Mouse (Mus musculus) intestine, postnatal 0 days (tissue): ENCODE data around the gene Smu1. TPM values are rescaled to one million over a fixed set of nuclear protein-coding genes. Genes with fewer than 3 reads are reported as not detected.

Source experiments
- ATAC-seq: fragments of 200-750 bp; cut with Nextera tagmentation; 2 replicates; pipeline ENCODE4 v1.8.0; 2017; ENCODE audit warnings: mild to moderate bottlenecking, moderate TSS enrichment, moderate library complexity
- H3K27ac ChIP-seq: fragments of 300-500 bp; sonication (generic); 2 replicates; pipeline ENCODE4 v1.5.1; 2014; ENCODE audit warnings: mild to moderate bottlenecking, low read depth, low read length, moderate library complexity
- H3K27me3 ChIP-seq: fragments of 300-500 bp; sonication (generic); replicated peaks from 2 replicates; pipeline ENCODE4 v1.6.1; 2014; ENCODE audit warnings: low read length, mixed read lengths; ENCODE audit not compliant: control insufficient read depth, insufficient read depth
- H3K36me3 ChIP-seq: fragments of 300-500 bp; sonication (generic); 2 replicates; pipeline ENCODE4 v1.6.1; 2014; ENCODE audit warnings: mild to moderate bottlenecking, moderate library complexity; ENCODE audit not compliant: control insufficient read depth, insufficient read depth
- H3K4me1 ChIP-seq: fragments of 300-500 bp; sonication (generic); replicated peaks from 2 replicates; pipeline ENCODE4 v1.6.1; 2014; ENCODE audit warnings: antibody characterized with exemption, low read length, mixed read lengths; ENCODE audit not compliant: control insufficient read depth, insufficient read depth
- H3K4me2 ChIP-seq: fragments of 300-500 bp; sonication (generic); replicated peaks from 2 replicates; pipeline ENCODE4 v1.6.1; 2014; ENCODE audit warnings: low read depth, mild to moderate bottlenecking, moderate library complexity
- H3K4me3 ChIP-seq: fragments of 300-500 bp; sonication (generic); 2 replicates; pipeline ENCODE4 v1.5.1; 2014; ENCODE audit warnings: low read depth, low read length
- H3K9ac ChIP-seq: fragments of 300-500 bp; sonication (generic); 2 replicates; pipeline ENCODE4 v1.6.1; 2014; ENCODE audit warnings: mild to moderate bottlenecking, low read depth, low read length
- H3K9me3 ChIP-seq: fragments of 300-500 bp; sonication (generic); 2 replicates; pipeline ENCODE4 v1.6.1; 2016; ENCODE audit warnings: mixed run types; ENCODE audit not compliant: control insufficient read depth
- CTCF ChIP-seq: sonication (generic); IDR thresholded peaks from 2 replicates; pipeline ENCODE4 v1.5.1; 2016; ENCODE audit warnings: low read depth, mild to moderate bottlenecking, control low read depth, antibody characterized with exemption, moderate library complexity
- WGBS: fragments of 180-500 bp; shearing (Covaris S2); extraction: QIAGEN DNeasy Blood & Tissue Kit; methylation state at CpG from one replicate; pipeline ENCODE4 v1.1.7; 2014; 5-methylcytosine and 5-hydroxymethylcytosine counted together
- microRNA counts: library from miRNA; unstranded; fragments of <30 nt; microRNA quantifications from one replicate; lab custom pipeline; 2016
- microRNA-seq: library from miRNA; unstranded; fragments of <30 nt; microRNA quantifications from one replicate; pipeline ENCODE4, GENCODE M21; 2016
- polyA plus RNA-seq: library from polyadenylated mRNA; unstranded; fragments of >200 nt; fragmentation: Nextera tagmentation; extraction: Ambion mirVana; gene quantifications from 2 replicates; pipeline ENCODE4 v1.2.1, GENCODE M21; 2015

Gene Smu1
- polyA plus RNA-seq, 1 experiment from 2014 or later = 72.1 TPM

DNA sequence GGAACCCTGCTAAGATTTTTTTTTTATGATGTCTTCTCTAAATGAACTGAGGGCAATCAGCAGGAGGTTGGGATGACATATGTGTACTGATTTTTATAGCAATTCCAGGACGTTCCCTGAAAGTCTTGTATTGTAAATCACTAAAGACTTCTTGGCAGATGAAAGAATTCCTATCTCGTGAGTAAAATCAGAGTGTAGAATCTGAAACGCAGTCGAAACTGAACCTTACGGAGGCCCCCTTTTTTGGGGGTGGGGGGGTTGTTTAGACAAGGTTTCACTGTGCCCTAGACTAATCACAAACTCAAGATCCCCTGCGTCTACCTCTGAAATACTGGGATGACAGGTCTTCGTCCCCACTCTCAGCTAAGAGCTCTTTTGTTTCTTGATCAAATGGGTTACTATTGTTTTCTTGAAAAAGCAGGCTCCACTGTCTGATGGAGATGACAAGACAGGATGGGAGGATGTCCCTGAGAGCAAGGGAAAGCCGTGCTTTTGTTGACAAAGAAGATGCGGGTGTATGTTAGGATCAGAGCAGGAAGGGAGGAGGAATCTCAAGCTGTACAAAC is 53.9 kb downstream of the Smu1 start:
- peak overlapping the region; percentile 65 for H3K4me2 ChIP-seq
- H3K27ac ChIP-seq = peak overlapping the region; percentile 94
- peaks cover 12% of the 10 kb centered on the region for H3K4me1 ChIP-seq
- ATAC-seq = no peak
- H3K36me3 ChIP-seq = no peaks in the 10 kb centered on the region
- TF ChIP-seq CTCF = no peak
- peak overlapping the region; percentile 52 for H3K4me3 ChIP-seq
- no peaks in the 10 kb centered on the region for H3K9me3 ChIP-seq
- peak overlapping the region; percentile 41 for H3K9ac ChIP-seq
- 10% methylated on average over 9 of the region's 9 CpGs for WGBS
- H3K27me3 ChIP-seq = no peaks in the 10 kb centered on the region

DNA sequence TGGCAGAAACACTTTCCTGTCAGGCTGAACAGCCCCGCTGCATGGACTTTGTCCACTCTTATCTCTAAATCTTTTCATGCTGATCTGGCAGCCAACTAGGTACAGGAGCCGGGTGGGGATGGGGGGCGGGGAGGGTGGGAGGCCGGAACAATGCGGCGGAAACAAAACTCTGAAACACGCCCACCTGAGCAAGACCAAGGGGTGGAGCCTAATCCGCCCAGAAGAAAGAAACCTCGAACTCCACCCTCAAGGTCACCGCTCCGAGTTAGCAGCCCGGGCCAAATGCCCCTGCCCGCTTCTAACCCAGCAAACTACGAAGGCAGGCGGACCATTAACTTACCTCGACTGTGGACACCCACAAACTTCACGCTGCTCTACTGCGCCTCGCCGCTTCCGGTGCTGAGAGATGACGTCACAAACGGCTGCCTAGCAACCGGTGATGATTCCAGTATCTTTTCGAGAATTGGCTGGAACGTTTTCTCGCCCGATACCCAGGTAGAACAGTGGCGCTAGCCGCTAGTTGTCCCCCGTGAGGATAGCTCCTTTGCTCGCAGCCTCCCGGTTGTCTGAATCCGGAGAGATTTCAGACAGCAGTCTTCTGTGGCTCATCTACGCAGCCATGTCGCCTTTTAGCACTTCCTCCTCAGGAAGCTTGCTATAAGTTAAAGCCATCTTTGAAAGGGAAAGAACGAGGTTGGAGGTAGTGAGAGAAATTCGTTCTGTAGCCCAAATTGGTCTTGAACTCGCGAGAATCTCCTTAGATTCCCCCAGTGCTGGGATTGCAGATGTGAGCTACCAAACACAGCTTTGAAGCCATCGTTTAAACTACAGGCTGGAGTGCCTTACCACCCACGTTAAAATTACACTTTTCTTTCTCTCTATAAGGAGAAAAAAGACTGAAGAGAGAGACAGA is 54.7 kb downstream of the Smu1 start, which contains the start of gene Aptx:
Aptx (minus strand) TSS at position 398 of the 913 bp plus-strand sequence.
- under 1% methylated on average over 42 of the region's 42 CpGs for WGBS
- Histone ChIP-seq H3K9ac (peak within 1 kb of the TSS; percentile 41), H3K9me3 (no peaks in the 10 kb centered on the region), H3K4me2 (peak within 1 kb of the TSS; percentile 65), H3K27ac (peak within 1 kb of the TSS; percentile 94), H3K36me3 (no peaks in the 10 kb centered on the region), H3K4me3 (peak within 1 kb of the TSS; percentile 52), H3K27me3 (no peaks in the 10 kb centered on the region), H3K4me1 (peaks cover 12% of the 10 kb centered on the region)
- ATAC-seq = peak; percentile 88
- peak; percentile 47 for TF ChIP-seq CTCF

DNA sequence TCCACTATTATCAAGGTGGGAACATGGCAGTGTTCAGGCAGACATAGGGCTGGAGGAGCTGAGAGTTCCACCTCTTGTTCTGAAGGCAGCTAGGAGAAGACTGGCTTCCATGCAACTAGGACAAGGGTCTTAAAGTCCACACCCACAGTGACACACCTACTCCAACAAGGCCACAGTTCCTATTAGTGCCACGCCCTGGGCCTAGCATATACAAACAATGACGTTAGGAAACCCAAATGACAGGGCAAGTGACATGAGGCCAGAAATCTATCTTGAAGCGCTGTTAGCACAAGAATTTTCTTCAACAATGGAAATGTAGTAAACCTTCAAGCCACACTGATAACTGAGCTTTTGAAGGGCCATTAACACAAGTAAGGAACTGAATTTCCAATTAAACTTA is 55.9 kb downstream of the Smu1 start:
- no peak for TF ChIP-seq CTCF
- H3K36me3 ChIP-seq = no peaks in the 10 kb centered on the region
- peaks cover 12% of the 10 kb centered on the region for H3K4me1 ChIP-seq
- peak overlapping the region; percentile 52; the same call in 1 of the 2 replicates for H3K4me3 ChIP-seq
- peak overlapping the region; percentile 65 for H3K4me2 ChIP-seq
- 32% methylated on average over 3 of the region's 3 CpGs for WGBS
- no peak overlapping the region for H3K9ac ChIP-seq
- H3K27ac ChIP-seq = peak overlapping the region; percentile 94
- ATAC-seq = no peak
- no peaks in the 10 kb centered on the region for H3K9me3 ChIP-seq
- H3K27me3 ChIP-seq = no peaks in the 10 kb centered on the region

DNA sequence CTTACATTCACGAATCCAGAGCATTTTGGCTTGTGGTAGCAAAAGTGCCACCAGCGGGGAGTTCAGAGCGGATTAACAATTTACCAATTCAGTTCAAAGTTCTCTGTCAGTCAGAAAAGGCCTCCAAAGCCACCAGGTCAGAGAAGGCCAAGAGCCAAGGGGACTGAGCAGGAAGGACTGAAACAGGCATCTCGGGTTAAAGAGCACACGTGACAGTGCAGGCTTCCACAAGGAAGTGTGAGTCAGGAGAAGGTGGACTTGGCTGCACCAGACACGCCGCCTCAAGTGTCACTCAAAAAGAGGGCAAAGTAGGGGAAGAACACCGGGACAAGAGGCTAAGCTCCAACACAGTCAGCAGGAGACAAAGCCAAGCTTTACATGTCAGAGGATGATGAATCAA is 57.5 kb downstream of the Smu1 start:
- Histone ChIP-seq H3K27ac (peak overlapping the region; percentile 94), H3K4me1 (peaks cover 12% of the 10 kb centered on the region), H3K27me3 (no peaks in the 10 kb centered on the region), H3K4me2 (peak overlapping the region; percentile 42), H3K4me3 (no peak overlapping the region), H3K9me3 (no peaks in the 10 kb centered on the region), H3K9ac (no peak overlapping the region), H3K36me3 (peaks cover 13% of the 10 kb centered on the region; the same call in 1 of the 2 replicates)
- 36% methylated on average over 8 of the region's 8 CpGs for WGBS
- TF ChIP-seq CTCF = no peak
- ATAC-seq = peak; percentile 78

- WGBS = 78% methylated on average over 7 of the region's 7 CpGs
- H3K4me3 ChIP-seq = no peak overlapping the region
- ATAC-seq = no peak
- peaks cover 12% of the 10 kb centered on the region for H3K4me1 ChIP-seq
- no peak for TF ChIP-seq CTCF
- H3K36me3 ChIP-seq = peaks cover 40% of the 10 kb centered on the region
- H3K27me3 ChIP-seq = no peaks in the 10 kb centered on the region
- no peak overlapping the region for H3K4me2 ChIP-seq
- no peak overlapping the region for H3K27ac ChIP-seq
- H3K9me3 ChIP-seq = no peaks in the 10 kb centered on the region
- H3K9ac ChIP-seq = no peak overlapping the region
Measured at GRCm38 (mm10) chr4:40697059-40697458, 60.7 kb downstream of the Smu1 start.

DNA sequence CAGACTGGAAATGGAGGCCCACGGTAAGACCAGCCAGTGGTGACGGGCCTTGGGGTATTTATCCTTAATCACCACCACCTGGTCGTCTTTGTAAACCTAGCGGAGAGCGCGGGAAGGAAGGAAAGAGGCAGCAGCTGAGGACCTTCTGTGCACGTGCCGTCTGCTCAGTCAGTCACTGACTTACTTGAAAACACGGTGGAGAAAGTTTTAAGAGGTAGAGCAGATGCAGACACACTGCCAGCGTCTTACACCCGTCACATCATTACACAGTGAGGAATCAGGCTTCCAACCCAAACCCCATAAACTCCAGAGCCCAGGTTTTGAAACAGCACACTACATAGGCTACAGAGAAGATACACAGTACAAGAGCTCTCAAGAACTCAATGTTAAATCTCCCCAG is 66.6 kb downstream of the Smu1 start:
- H3K9me3 ChIP-seq = no peaks in the 10 kb centered on the region
- no peak for TF ChIP-seq CTCF
- H3K4me2 ChIP-seq = no peak overlapping the region
- no peak for ATAC-seq
- H3K36me3 ChIP-seq = peaks cover 65% of the 10 kb centered on the region
- no peak overlapping the region for H3K9ac ChIP-seq
- H3K27ac ChIP-seq = no peak overlapping the region
- no peaks in the 10 kb centered on the region for H3K27me3 ChIP-seq
- no peak overlapping the region for H3K4me3 ChIP-seq
- H3K4me1 ChIP-seq = no peaks in the 10 kb centered on the region
- WGBS = 84% methylated on average over 11 of the region's 11 CpGs

MicroRNA genes within 50 kb of the gene (microRNA counts, 519-probe panel; counts per million panel counts)
- microRNA mmu-miR-207 (lab: Ali Mortazavi, UCI) = not detected

Small RNA genes lying within 50 kb of the gene (microRNA-seq; reads per million reads assigned to microRNA genes)
- gene Mir207 = not detected

Other genes with a start within 250 kb of the Smu1 start
- gene Aptx, start 54.7 kb downstream of the Smu1 start, polyA plus RNA-seq = 18.7 and 19.4 TPM in 2 replicates
- 320 and 345 TPM in 2 replicates for gene Dnaja1, start 35.8 kb downstream of the Smu1 start, polyA plus RNA-seq
- 15.3 and 15.5 TPM in 2 replicates for gene B4galt1, start 96.1 kb upstream of the Smu1 start, polyA plus RNA-seq
- 419 and 610 TPM in 2 replicates for gene Spink4, start 162.1 kb upstream of the Smu1 start, polyA plus RNA-seq
- 120 and 138 TPM in 2 replicates for gene Bag1, start 190.4 kb upstream of the Smu1 start, polyA plus RNA-seq
- gene Chmp5, start 190.5 kb upstream of the Smu1 start, polyA plus RNA-seq = 133 and 136 TPM in 2 replicates
- gene Nfx1, start 213.0 kb upstream of the Smu1 start, polyA plus RNA-seq = 25.9 and 27.9 TPM in 2 replicates